Mouse (Mus musculus): ENCODE results near the gene Mrps11.

Mrps11 gene

GRCm38 (mm10) chr7:78770936-78771335, 12.0 kb upstream of the Mrps11 start:
- peaks cover 2% of the 10 kb centered on the region; the same call in 1 of the 2 replicates for H3K36me3 ChIP-seq (ENCODE audit: control insufficient read depth, insufficient read depth, low read length, poor library complexity, severe bottlenecking)
- no peak for DNase-seq (ENCODE audit: low read depth, low spot score)

GRCm38 (mm10) chr7:78778741-78779140, 4.2 kb upstream of the Mrps11 start:
- peaks cover 4% of the 10 kb centered on the region for H3K36me3 ChIP-seq (ENCODE audit: control insufficient read depth, insufficient read depth, low read length, poor library complexity, severe bottlenecking)
- no peaks in the 10 kb centered on the region for H3K27me3 ChIP-seq (ENCODE audit: control insufficient read depth, insufficient read depth, low read length, poor library complexity, severe bottlenecking)
- DNase-seq (ENCODE audit: low read depth, low spot score), result no peak

More at GRCm38 (mm10) chr7:78770936-78771335, 12.0 kb upstream of the Mrps11 start:
- H3K27me3 ChIP-seq (ENCODE audit: control insufficient read depth, insufficient read depth, low read length, poor library complexity, severe bottlenecking), result no peaks in the 10 kb centered on the region

GRCm38 (mm10) chr7:78785906-78786305, 3.0 kb downstream of the Mrps11 start:
- no peak for DNase-seq (ENCODE audit: low read depth, low spot score)
- H3K36me3 ChIP-seq (ENCODE audit: control insufficient read depth, insufficient read depth, low read length, poor library complexity, severe bottlenecking), result no peaks in the 10 kb centered on the region
- H3K27me3 ChIP-seq (ENCODE audit: control insufficient read depth, insufficient read depth, low read length, poor library complexity, severe bottlenecking), result no peaks in the 10 kb centered on the region

GRCm38 (mm10) chr7:78787793-78788380, 5.0 kb downstream of the Mrps11 start:
- H3K36me3 ChIP-seq (ENCODE audit: control insufficient read depth, insufficient read depth, low read length, poor library complexity, severe bottlenecking), result no peaks in the 10 kb centered on the region
- DNase-seq (ENCODE audit: low read depth, low spot score), result no peak
- H3K27me3 ChIP-seq (ENCODE audit: control insufficient read depth, insufficient read depth, low read length, poor library complexity, severe bottlenecking), result no peaks in the 10 kb centered on the region

- peak; percentile 76 for DNase-seq (ENCODE audit: low read depth, low spot score)
- Histone ChIP-seq H3K36me3 (ENCODE audit: control insufficient read depth, insufficient read depth, low read length, poor library complexity, severe bottlenecking) (no peaks in the 10 kb centered on the region), H3K27me3 (ENCODE audit: control insufficient read depth, insufficient read depth, low read length, poor library complexity, severe bottlenecking) (no peaks in the 10 kb centered on the region)
These were observed 8.7 kb downstream of the Mrps11 start for GRCm38 (mm10) chr7:78791359-78792222.

- Histone ChIP-seq H3K27me3 (ENCODE audit: control insufficient read depth, insufficient read depth, low read length, poor library complexity, severe bottlenecking) (no peaks in the 10 kb centered on the region), H3K36me3 (ENCODE audit: control insufficient read depth, insufficient read depth, low read length, poor library complexity, severe bottlenecking) (no peaks in the 10 kb centered on the region)
- DNase-seq (ENCODE audit: low read depth, low spot score), result no peak
These were observed 11.1 kb downstream of the Mrps11 start for GRCm38 (mm10) chr7:78793895-78794570.

GRCm38 (mm10) chr7:78794571-78795092, 11.7 kb downstream of the Mrps11 start:
- H3K36me3 ChIP-seq (ENCODE audit: control insufficient read depth, insufficient read depth, low read length, poor library complexity, severe bottlenecking), result no peaks in the 10 kb centered on the region
- H3K27me3 ChIP-seq (ENCODE audit: control insufficient read depth, insufficient read depth, low read length, poor library complexity, severe bottlenecking), result no peaks in the 10 kb centered on the region
- no peak for DNase-seq (ENCODE audit: low read depth, low spot score)

- Histone ChIP-seq H3K27me3 (ENCODE audit: control insufficient read depth, insufficient read depth, low read length, poor library complexity, severe bottlenecking) (no peaks in the 10 kb centered on the region), H3K36me3 (ENCODE audit: control insufficient read depth, insufficient read depth, low read length, poor library complexity, severe bottlenecking) (no peaks in the 10 kb centered on the region)
- no peak for DNase-seq (ENCODE audit: low read depth, low spot score)
These were observed 13.7 kb downstream of the Mrps11 start for GRCm38 (mm10) chr7:78796624-78797023.

GRCm38 (mm10) chr7:78797843-78798455, 15.0 kb downstream of the Mrps11 start:
- DNase-seq (ENCODE audit: low read depth, low spot score), result no peak
- Histone ChIP-seq H3K27me3 (ENCODE audit: control insufficient read depth, insufficient read depth, low read length, poor library complexity, severe bottlenecking) (no peaks in the 10 kb centered on the region), H3K36me3 (ENCODE audit: control insufficient read depth, insufficient read depth, low read length, poor library complexity, severe bottlenecking) (no peaks in the 10 kb centered on the region)

GRCm38 (mm10) chr7:78799730-78800496, 17.0 kb downstream of the Mrps11 start:
- DNase-seq (ENCODE audit: low read depth, low spot score), result no peak
- no peaks in the 10 kb centered on the region for H3K27me3 ChIP-seq (ENCODE audit: control insufficient read depth, insufficient read depth, low read length, poor library complexity, severe bottlenecking)
- H3K36me3 ChIP-seq (ENCODE audit: control insufficient read depth, insufficient read depth, low read length, poor library complexity, severe bottlenecking), result no peaks in the 10 kb centered on the region

- no peaks in the 10 kb centered on the region for H3K27me3 ChIP-seq (ENCODE audit: control insufficient read depth, insufficient read depth, low read length, poor library complexity, severe bottlenecking)
- no peak for DNase-seq (ENCODE audit: low read depth, low spot score)
These were observed 20.9 kb downstream of the Mrps11 start for GRCm38 (mm10) chr7:78803841-78804240.

GRCm38 (mm10) chr7:78807192-78807591, 24.3 kb downstream of the Mrps11 start:
- H3K27me3 ChIP-seq (ENCODE audit: control insufficient read depth, insufficient read depth, low read length, poor library complexity, severe bottlenecking), result no peaks in the 10 kb centered on the region
- DNase-seq (ENCODE audit: low read depth, low spot score), result no peak
- H3K36me3 ChIP-seq (ENCODE audit: control insufficient read depth, insufficient read depth, low read length, poor library complexity, severe bottlenecking), result no peaks in the 10 kb centered on the region

More at GRCm38 (mm10) chr7:78803841-78804240, 20.9 kb downstream of the Mrps11 start:
- H3K36me3 ChIP-seq (ENCODE audit: control insufficient read depth, insufficient read depth, low read length, poor library complexity, severe bottlenecking), result no peaks in the 10 kb centered on the region

- Histone ChIP-seq H3K36me3 (ENCODE audit: control insufficient read depth, insufficient read depth, low read length, poor library complexity, severe bottlenecking) (no peaks in the 10 kb centered on the region), H3K27me3 (ENCODE audit: control insufficient read depth, insufficient read depth, low read length, poor library complexity, severe bottlenecking) (no peaks in the 10 kb centered on the region)
- no peak for DNase-seq (ENCODE audit: low read depth, low spot score)
These were observed 30.9 kb downstream of the Mrps11 start for GRCm38 (mm10) chr7:78813791-78814190.

GRCm38 (mm10) chr7:78814766-78815165, 31.8 kb downstream of the Mrps11 start:
- no peaks in the 10 kb centered on the region for H3K27me3 ChIP-seq (ENCODE audit: control insufficient read depth, insufficient read depth, low read length, poor library complexity, severe bottlenecking)
- H3K36me3 ChIP-seq (ENCODE audit: control insufficient read depth, insufficient read depth, low read length, poor library complexity, severe bottlenecking), result no peaks in the 10 kb centered on the region
- DNase-seq (ENCODE audit: low read depth, low spot score), result no peak

Measured in splenic B cell, adult 2 months (primary cell).